Mouse (Mus musculus) 3134 (cell line): Measurements from ENCODE around the gene Npy2r.

Experiments used
- DNase-seq: peaks from one replicate; pipeline ENCODE4 v3.0.0-alpha.2; 2011; ENCODE audit warnings: low spot score; ENCODE audit not compliant: insufficient read length; ENCODE audit errors: extremely low read depth

The Npy2r gene

GRCm38 (mm10) chr3:82547908-82548721 lies at the start of gene Npy2r:
Npy2r (minus strand) TSS chr3:82548084.
- no peak for DNase-seq

GRCm38 (mm10) chr3:82557786-82558185 lies 9.9 kb upstream of the Npy2r start:
- no peak for DNase-seq

- no peak for DNase-seq
Observed at GRCm38 (mm10) chr3:82556311-82556828, 8.5 kb upstream of the Npy2r start.

GRCm38 (mm10) chr3:82549932-82550331 lies 2.0 kb upstream of the Npy2r start:
- no peak for DNase-seq

GRCm38 (mm10) chr3:82548753-82549152 lies 869 bp upstream of the Npy2r start:
- no peak for DNase-seq

- DNase-seq = no peak
Observed at GRCm38 (mm10) chr3:82541449-82541848, 6.4 kb downstream of the Npy2r start.

- DNase-seq = no peak
Observed at GRCm38 (mm10) chr3:82539951-82540350, 7.9 kb downstream of the Npy2r start.

- DNase-seq = no peak
Observed at GRCm38 (mm10) chr3:82524792-82525191, 23.1 kb downstream of the Npy2r start.

- no peak for DNase-seq
Observed at GRCm38 (mm10) chr3:82498006-82498405, 49.9 kb downstream of the Npy2r start.
